Mouse (Mus musculus) liver, adult 2 months (tissue): ENCODE data around the gene Stk10.

Experiments used
- CTCF ChIP-seq: fragments of 200-500 bp; IDR thresholded peaks from 2 replicates; pipeline ENCODE4 v1.5.1; 2011; ENCODE audit warnings: low read depth, low read length, control low read depth
- POLR2A ChIP-seq: fragments of 200-500 bp; IDR thresholded peaks from 2 replicates; pipeline ENCODE4 v1.6.1; 2011; ENCODE audit warnings: low read length, control low read depth; ENCODE audit not compliant: insufficient read depth; ENCODE audit errors: extremely low read depth

DNA sequence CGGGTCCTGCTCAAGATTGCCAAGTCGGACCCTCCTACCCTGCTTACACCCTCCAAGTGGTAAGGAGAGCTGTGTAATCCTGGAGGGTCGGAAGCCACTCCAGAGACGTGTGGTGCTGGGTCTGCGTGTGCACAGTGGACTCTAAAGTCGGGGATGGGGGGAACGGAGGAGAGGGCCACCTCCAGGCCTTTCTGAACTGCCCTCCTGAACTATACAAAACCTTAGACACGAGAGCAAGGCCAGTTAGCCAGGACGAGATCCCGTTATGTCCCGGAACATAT lies 55.7 kb downstream of the Stk10 start:
- TF ChIP-seq POLR2A (no peak), CTCF (no peak)
